Mouse (Mus musculus) heart, embryonic 13.5 days (tissue): Measurements from ENCODE around the gene Slc25a13. TPM values are rescaled to one million over a fixed set of nuclear protein-coding genes. Genes with fewer than 3 reads are reported as not detected.
A peak's percentile ranks its signal among the peaks of the same experiment; 100 is the strongest.

Experiments
- ATAC-seq: fragments of 200-750 bp; cut with Nextera tagmentation; 2 replicates; pipeline ENCODE4 v1.8.0; 2017; ENCODE audit warnings: moderate TSS enrichment; ENCODE audit not compliant: insufficient number of reproducible peaks, low FRiP score, low TSS enrichment; ENCODE audit errors: extremely low read depth
- H3K27ac ChIP-seq: fragments of 300-500 bp; sonication (generic); replicated peaks from 2 replicates; pipeline ENCODE4 v1.5.1; 2015; ENCODE audit warnings: moderate library complexity, mild to moderate bottlenecking, inconsistent platforms
- H3K27me3 ChIP-seq: fragments of 300-500 bp; sonication (generic); replicated peaks from 2 replicates; pipeline ENCODE4 v1.6.1; 2015; ENCODE audit warnings: mild to moderate bottlenecking, inconsistent platforms
- H3K36me3 ChIP-seq: fragments of 300-500 bp; sonication (generic); 2 replicates; pipeline ENCODE4 v1.6.1; 2015; ENCODE audit warnings: mild to moderate bottlenecking, inconsistent platforms
- H3K4me1 ChIP-seq: fragments of 300-500 bp; sonication (generic); 2 replicates; pipeline ENCODE4 v1.6.1; 2015; ENCODE audit warnings: inconsistent platforms
- H3K4me2 ChIP-seq: fragments of 300-500 bp; sonication (generic); 2 replicates; pipeline ENCODE4 v1.6.1; 2015; ENCODE audit warnings: inconsistent platforms, mild to moderate bottlenecking, moderate library complexity
- H3K4me3 ChIP-seq: fragments of 300-500 bp; sonication (generic); 2 replicates; pipeline ENCODE4 v1.5.1; 2015; ENCODE audit warnings: moderate library complexity, mild to moderate bottlenecking, inconsistent platforms
- H3K9ac ChIP-seq: fragments of 300-500 bp; sonication (generic); 2 replicates; pipeline ENCODE4 v1.6.1; 2015; ENCODE audit warnings: inconsistent platforms, mild to moderate bottlenecking, moderate library complexity
- H3K9me3 ChIP-seq: fragments of 300-500 bp; sonication (generic); 2 replicates; pipeline ENCODE4 v1.6.1; 2016; ENCODE audit warnings: inconsistent platforms
- WGBS: fragments of 180-500 bp; shearing (Covaris S2); methylation state at CpG from one replicate; pipeline ENCODE4 v1.1.7; 2015; ENCODE audit warnings: mixed read lengths; 5-methylcytosine and 5-hydroxymethylcytosine counted together
- polyA plus RNA-seq: library from polyadenylated mRNA; unstranded; fragments of >200 nt; fragmentation: Nextera tagmentation; extraction: Ambion mirVana; gene quantifications from 2 replicates; pipeline ENCODE4 v1.2.1, GENCODE M21; 2015

Gene Slc25a13
- polyA plus RNA-seq, 1 experiment from 2014 or later = 55.3 TPM

DNA sequence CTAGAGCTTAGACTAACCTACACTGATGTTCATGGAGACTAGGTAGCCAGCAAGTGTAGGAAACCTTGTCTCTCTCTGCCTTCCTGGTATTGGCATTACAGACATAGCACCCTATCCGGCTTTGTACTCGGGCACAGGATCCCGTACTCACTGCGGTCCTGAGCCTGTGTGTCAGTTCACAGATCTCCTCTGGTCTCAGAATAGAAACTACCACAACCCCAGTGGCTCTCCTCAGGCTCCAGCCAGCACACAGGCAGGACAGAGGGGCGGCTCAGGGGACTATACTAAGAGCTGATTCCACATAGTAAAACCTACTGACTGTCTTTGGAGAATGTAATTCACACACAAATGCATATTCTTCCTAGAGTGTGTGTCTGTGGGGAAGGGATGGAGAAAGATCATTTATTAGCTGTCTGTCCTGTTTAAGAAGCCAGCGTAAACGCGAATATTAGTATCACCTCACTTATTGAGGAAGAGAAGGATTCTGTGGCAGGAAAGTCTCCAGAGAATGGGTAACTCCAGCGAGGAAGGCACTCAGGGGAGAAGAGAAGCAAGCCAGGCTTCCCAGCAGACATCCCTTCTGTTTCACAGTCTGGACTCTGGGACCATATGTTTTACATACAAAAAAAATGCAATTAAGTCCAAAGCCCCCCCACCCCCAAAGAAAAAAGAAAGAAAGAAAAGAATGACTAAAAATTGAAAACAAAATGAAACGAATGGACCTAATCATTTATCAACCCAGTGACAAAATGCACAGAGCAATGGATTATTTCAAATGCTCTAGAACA, 49.4 kb downstream of the Slc25a13 start:
- 67% methylated on average over 10 of the region's 10 CpGs for WGBS
- Histone ChIP-seq H3K36me3 (no peaks in the 10 kb centered on the region), H3K27ac (peak overlapping the region; percentile 54), H3K4me3 (no peak overlapping the region), H3K9me3 (no peaks in the 10 kb centered on the region), H3K9ac (peak overlapping the region; percentile 33; the same call in 1 of the 2 replicates), H3K4me1 (peaks cover 34% of the 10 kb centered on the region), H3K4me2 (0 out of 2 replicates have a peak overlapping the region, but pooled peaks have one; percentile 11), H3K27me3 (no peaks in the 10 kb centered on the region)
- no peak for ATAC-seq

DNA sequence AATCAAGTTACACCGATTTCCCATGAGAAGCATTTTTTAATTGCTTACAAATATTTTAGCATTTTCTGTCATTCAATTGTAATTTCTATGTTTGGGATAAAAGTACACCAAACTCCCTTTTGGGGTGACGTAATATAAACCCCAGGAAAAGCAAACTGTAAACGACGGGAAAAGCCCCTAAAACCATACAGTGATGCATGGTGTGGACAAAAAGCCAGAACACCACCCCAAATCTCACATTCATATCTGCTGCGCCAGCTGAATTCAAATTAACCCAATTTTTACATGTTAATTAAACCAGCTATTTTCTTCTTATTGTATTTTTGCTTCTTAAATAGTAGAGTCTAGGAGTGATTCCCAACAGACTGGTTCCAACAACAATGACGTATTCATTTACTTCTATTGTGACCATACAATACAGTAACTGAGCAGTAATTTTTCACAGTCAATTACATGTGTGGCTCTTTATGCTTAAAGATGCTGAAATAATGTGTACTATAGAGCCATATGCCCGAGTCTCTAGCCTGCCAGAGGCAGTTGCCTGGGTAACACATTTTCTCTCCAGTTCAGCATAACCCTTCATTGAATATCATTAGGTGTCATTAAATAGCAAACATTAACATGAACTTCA, 53.9 kb downstream of the Slc25a13 start:
- Histone ChIP-seq H3K9me3 (no peaks in the 10 kb centered on the region), H3K27ac (no peak overlapping the region), H3K4me2 (no peak overlapping the region), H3K4me1 (peaks cover 43% of the 10 kb centered on the region), H3K9ac (no peak overlapping the region), H3K36me3 (no peaks in the 10 kb centered on the region), H3K27me3 (no peaks in the 10 kb centered on the region), H3K4me3 (no peak overlapping the region)
- no peak for ATAC-seq
- WGBS = 88% methylated on average over 7 of the region's 7 CpGs

DNA sequence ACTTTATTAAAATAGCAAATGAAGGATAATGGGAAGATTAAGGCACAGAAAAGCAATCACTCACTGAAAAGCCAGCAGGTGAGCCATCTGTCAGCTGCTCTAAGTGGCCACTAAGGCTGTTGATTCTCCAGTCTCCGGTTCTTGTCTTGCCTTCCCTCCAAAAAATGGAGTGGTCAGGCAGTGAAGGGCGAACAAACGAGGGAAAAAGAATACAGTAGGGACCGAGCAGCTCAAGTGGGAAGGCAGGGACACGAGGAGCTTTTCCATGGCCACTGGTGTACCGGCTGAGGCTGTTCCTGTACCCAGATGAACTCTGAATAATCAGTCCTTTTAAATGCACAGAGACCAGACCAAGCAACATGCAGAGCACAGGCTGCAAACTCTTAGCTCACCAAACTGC, 54.8 kb downstream of the Slc25a13 start:
- 45% methylated on average over 6 of the region's 6 CpGs for WGBS
- H3K4me2 ChIP-seq = no peak overlapping the region
- H3K9ac ChIP-seq = no peak overlapping the region
- no peaks in the 10 kb centered on the region for H3K36me3 ChIP-seq
- H3K27ac ChIP-seq = no peak overlapping the region
- ATAC-seq = no peak
- no peaks in the 10 kb centered on the region for H3K27me3 ChIP-seq
- H3K4me3 ChIP-seq = no peak overlapping the region
- peaks cover 34% of the 10 kb centered on the region for H3K4me1 ChIP-seq
- no peaks in the 10 kb centered on the region for H3K9me3 ChIP-seq

DNA sequence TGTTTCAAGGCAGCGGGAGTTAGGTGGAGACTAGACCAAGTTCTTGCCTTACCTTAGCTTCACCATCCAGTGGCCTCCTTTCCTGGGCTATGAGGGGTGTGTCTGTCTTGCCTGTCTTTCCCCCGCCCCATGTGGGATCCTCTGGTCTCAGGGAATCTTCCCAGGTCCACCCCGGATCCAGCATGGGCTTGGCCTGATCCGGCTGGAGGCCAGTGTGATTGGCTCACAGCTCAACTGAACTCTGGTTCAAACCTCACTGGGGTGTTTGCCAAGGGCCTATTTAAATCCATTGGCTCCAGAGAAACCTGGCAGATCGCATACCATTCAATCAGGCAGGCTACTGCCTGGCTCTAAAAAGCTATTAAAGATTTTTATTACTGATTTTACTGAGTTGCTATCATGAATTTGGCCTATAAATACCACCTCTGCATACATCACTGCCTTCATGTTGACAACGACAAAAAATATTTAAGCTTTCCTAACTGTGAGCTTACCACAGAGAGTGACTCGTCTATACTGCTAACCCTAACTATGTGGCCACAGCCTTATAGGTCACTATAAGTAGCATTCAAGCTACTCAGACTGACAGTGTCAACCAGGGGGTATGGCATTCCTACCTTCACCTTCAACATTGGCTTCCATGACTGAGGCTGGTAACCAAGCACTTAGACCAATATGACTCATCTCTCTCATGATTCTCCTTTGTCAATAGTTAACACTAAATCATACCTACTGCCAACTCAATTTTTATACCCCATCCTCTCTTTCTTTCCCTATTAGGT, 56.1 kb downstream of the Slc25a13 start:
- no peak overlapping the region for H3K4me2 ChIP-seq
- H3K4me3 ChIP-seq = no peak overlapping the region
- no peaks in the 10 kb centered on the region for H3K27me3 ChIP-seq
- no peaks in the 10 kb centered on the region for H3K36me3 ChIP-seq
- peaks cover 38% of the 10 kb centered on the region for H3K4me1 ChIP-seq
- H3K9ac ChIP-seq = no peak overlapping the region
- 74% methylated on average over 7 of the region's 7 CpGs for WGBS
- H3K27ac ChIP-seq = no peak overlapping the region
- ATAC-seq = no peak
- no peaks in the 10 kb centered on the region for H3K9me3 ChIP-seq

DNA sequence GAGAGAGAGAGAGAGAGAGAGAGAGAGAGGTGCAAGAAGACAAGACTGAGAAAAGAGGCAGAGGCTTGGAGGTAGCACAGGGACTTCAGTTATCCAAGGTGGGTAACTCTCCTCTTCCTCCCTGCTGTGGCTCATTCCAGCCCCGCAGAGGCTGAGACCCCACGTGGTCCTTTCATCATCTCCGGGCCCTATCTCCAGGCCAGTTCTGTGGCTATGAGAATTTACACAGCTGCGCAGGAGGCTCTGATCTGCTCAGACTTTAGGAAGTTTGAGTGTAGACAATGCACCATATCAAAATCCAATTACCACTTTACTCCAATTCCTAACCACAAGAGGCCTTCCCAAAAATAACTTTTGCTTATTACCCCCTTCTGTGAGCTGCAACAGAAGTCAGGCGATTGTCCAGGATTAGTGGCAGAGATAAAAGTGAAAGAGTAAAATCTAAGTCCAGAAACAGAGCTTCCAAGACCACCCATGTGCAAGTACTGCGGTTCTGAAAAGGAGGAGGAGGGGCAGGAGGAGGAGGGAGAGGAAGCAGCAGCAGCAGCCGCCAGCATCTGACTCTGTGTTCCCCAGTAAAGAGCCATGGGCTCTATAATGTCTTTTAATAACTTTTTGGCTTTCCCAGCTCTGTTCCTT, 57.6 kb downstream of the Slc25a13 start:
- Histone ChIP-seq H3K36me3 (no peaks in the 10 kb centered on the region; the same call in 1 of the 2 replicates), H3K9me3 (no peaks in the 10 kb centered on the region), H3K27me3 (no peaks in the 10 kb centered on the region), H3K4me3 (no peak overlapping the region), H3K27ac (peak overlapping the region; percentile 46), H3K4me1 (peaks cover 44% of the 10 kb centered on the region), H3K4me2 (peak overlapping the region; percentile 31), H3K9ac (0 out of 2 replicates have a peak overlapping the region, but pooled peaks have one; percentile 14)
- WGBS = 13% methylated on average over 7 of the region's 7 CpGs
- ATAC-seq = no peak

DNA sequence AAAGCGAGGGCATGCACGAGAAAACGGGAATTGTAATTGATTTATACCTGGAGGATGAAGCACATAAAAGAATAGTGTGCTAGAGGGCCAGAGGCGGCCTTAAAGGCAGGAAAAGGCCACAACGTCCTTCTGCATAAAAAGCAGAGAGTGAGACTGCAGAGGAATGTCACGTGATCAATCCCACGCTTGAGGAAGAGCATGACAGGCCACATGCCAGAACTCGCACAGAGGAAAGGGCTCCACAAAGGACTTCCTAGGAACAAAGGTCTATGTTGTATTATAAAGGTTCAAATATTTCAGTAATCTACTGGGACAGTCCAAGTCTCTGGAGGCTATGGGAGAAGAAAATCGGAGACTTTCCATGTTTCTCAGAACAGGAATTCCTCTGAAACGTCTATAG, 63.5 kb downstream of the Slc25a13 start:
- Histone ChIP-seq H3K27me3 (no peaks in the 10 kb centered on the region), H3K36me3 (peaks cover 27% of the 10 kb centered on the region), H3K4me2 (no peak overlapping the region), H3K4me1 (peaks cover 34% of the 10 kb centered on the region), H3K4me3 (no peak overlapping the region), H3K9ac (no peak overlapping the region), H3K9me3 (no peaks in the 10 kb centered on the region), H3K27ac (0 out of 2 replicates have a peak overlapping the region, but pooled peaks have one; percentile 20)
- WGBS = 51% methylated on average over 10 of the region's 10 CpGs
- no peak for ATAC-seq

DNA sequence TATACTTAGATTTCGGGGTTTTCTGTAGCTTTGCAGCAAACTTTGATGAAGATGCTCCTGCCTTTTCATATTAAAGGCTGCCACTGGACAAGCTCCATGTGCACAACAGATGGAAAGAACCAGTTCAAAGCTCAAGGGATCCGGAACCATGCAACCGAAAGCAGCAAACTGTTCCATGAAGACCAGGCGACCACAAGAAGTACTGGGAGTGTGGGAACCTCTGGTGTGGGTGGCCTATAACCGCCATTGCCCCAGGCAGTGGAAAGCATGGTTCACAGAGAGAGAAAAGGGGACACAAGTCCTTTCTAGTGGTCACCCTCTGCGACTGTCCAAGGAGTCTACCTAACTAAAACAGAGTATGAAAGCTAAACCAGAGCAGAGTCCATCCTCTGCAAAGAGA, 66.2 kb downstream of the Slc25a13 start:
- no peaks in the 10 kb centered on the region for H3K9me3 ChIP-seq
- ATAC-seq = no peak
- H3K4me3 ChIP-seq = no peak overlapping the region
- no peaks in the 10 kb centered on the region for H3K27me3 ChIP-seq
- H3K4me1 ChIP-seq = peaks cover 24% of the 10 kb centered on the region
- 94% methylated on average over 6 of the region's 6 CpGs for WGBS
- no peak overlapping the region for H3K4me2 ChIP-seq
- H3K27ac ChIP-seq = no peak overlapping the region
- no peak overlapping the region for H3K9ac ChIP-seq
- H3K36me3 ChIP-seq = peaks cover 38% of the 10 kb centered on the region

DNA sequence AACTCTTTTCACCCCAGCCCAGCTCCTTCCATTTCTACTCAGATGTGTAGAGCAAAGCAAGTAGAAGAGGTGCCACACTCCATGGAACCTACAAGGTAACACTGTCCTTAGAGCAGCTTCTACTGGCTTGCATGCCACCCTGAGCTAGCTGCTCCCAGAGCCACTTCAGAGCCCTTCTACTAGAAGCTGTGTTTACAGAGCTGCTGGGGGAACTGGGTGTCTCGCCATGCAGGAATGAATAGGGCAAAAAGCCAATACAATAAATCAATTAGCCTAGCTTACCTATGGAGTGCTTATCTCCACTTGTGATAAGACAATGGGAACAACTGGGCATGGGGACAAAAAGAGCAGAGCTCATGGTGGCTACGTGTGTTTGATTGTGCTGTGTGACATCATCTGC, 67.2 kb downstream of the Slc25a13 start:
- Histone ChIP-seq H3K4me1 (peaks cover 18% of the 10 kb centered on the region), H3K9ac (no peak overlapping the region), H3K36me3 (peaks cover 40% of the 10 kb centered on the region), H3K27ac (no peak overlapping the region), H3K4me3 (no peak overlapping the region), H3K4me2 (no peak overlapping the region), H3K27me3 (no peaks in the 10 kb centered on the region), H3K9me3 (no peaks in the 10 kb centered on the region)
- 51% methylated on average over 2 of the region's 2 CpGs for WGBS
- no peak for ATAC-seq

DNA sequence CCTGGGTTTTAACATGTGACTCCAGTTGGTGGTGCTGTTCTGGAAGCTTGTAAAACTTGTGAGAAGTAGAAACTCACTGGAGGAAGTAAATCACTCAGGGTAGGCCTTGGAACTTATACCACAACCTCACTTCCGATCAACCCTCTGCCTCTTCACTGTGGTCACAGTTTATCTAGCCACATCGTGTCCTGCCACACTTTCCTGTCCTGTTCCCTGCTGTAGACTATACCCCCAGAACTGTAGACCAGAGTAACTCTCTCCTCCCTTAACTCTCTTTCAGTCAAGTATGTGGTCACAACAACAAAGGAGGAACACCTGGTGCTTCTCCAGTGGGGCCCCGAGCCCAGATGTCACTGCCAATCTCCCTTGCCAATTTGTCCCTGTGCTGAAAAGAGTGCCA, 67.6 kb downstream of the Slc25a13 start:
- Histone ChIP-seq H3K4me3 (no peak overlapping the region), H3K9me3 (no peaks in the 10 kb centered on the region), H3K4me2 (no peak overlapping the region), H3K36me3 (peaks cover 40% of the 10 kb centered on the region), H3K27ac (no peak overlapping the region), H3K27me3 (no peaks in the 10 kb centered on the region), H3K9ac (no peak overlapping the region), H3K4me1 (peaks cover 18% of the 10 kb centered on the region)
- 74% methylated on average over 3 of the region's 3 CpGs for WGBS
- no peak for ATAC-seq

DNA sequence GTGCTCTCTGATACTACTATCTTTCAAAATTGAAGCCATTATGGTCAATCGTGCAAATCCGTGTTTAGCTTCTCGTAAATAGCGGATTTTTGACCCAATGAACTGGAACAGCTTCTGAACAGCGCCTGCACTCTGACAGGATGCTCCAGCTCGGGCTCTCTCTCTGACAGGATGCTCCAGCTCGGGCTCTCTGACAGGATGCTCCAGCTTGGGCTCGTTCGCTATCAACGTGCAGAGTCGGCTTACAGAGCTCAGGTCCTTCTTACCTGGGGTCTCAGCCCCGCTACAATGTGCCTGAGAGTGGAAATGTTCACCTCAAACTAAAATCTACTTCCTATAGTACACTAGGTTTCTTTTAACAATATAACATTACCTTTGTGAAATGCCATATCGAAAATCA, 71.6 kb downstream of the Slc25a13 start:
- Histone ChIP-seq H3K4me1 (peaks cover 12% of the 10 kb centered on the region), H3K27ac (no peak overlapping the region), H3K4me2 (no peak overlapping the region), H3K27me3 (no peaks in the 10 kb centered on the region), H3K4me3 (no peak overlapping the region), H3K9ac (no peak overlapping the region), H3K36me3 (peaks cover 29% of the 10 kb centered on the region), H3K9me3 (no peaks in the 10 kb centered on the region)
- no peak for ATAC-seq
- 83% methylated on average over 13 of the region's 13 CpGs for WGBS

DNA sequence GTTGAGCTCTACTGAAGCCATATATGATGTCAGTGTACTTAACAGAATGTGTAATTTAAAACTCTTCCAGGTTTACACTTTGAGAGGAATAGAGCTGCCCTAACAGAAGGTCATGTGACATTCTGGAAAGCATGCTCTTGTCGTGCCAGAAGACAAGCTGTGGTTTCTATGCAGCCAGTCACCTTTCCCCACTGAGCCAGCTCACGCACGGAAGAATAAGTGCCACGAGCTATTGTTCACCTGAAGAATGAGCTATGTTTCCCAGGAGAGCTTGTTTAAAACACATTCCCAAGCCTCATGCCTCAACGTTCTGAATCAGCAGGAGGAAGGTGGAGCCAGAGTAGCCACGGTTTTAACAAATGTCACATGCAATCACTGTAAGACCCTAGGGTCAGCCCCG, 73.4 kb downstream of the Slc25a13 start:
- Histone ChIP-seq H3K27ac (no peak overlapping the region), H3K36me3 (peaks cover 25% of the 10 kb centered on the region), H3K9me3 (no peaks in the 10 kb centered on the region), H3K27me3 (no peaks in the 10 kb centered on the region), H3K4me1 (peaks cover 5% of the 10 kb centered on the region), H3K4me3 (no peak overlapping the region), H3K4me2 (no peak overlapping the region), H3K9ac (no peak overlapping the region)
- no peak for ATAC-seq
- WGBS = 62% methylated on average over 7 of the region's 7 CpGs
